Mouse (Mus musculus) heart, embryonic 11.5 days (tissue): ENCODE data around the gene Mctp1. TPM values are rescaled to one million over a fixed set of nuclear protein-coding genes. Genes with fewer than 3 reads are reported as not detected.

Experiments used
- ATAC-seq: fragments of 200-750 bp; cut with Nextera tagmentation; replicated peaks from 2 replicates; pipeline ENCODE4 v1.8.0; 2017; ENCODE audit warnings: moderate library complexity; ENCODE audit not compliant: insufficient number of reproducible peaks, low FRiP score, low TSS enrichment
- H3K27ac ChIP-seq: fragments of 300-500 bp; sonication (generic); 2 replicates; pipeline ENCODE4 v1.5.1; 2014; ENCODE audit warnings: mild to moderate bottlenecking, low read depth, low read length
- H3K27me3 ChIP-seq: fragments of 300-500 bp; sonication (generic); 2 replicates; pipeline ENCODE4 v1.6.1; 2014; ENCODE audit warnings: mild to moderate bottlenecking, low read length, mixed read lengths; ENCODE audit not compliant: control insufficient read depth, insufficient read depth
- H3K36me3 ChIP-seq: fragments of 300-500 bp; sonication (generic); 2 replicates; pipeline ENCODE4 v1.6.1; 2014; ENCODE audit warnings: mild to moderate bottlenecking, low read length, moderate library complexity, mixed read lengths; ENCODE audit not compliant: control insufficient read depth, insufficient read depth
- H3K4me1 ChIP-seq: fragments of 300-500 bp; sonication (generic); 2 replicates; pipeline ENCODE4 v1.6.1; 2014; ENCODE audit warnings: low read length; ENCODE audit not compliant: control insufficient read depth, insufficient read depth
- H3K4me2 ChIP-seq: fragments of 300-500 bp; sonication (generic); 2 replicates; pipeline ENCODE4 v1.6.1; 2014; ENCODE audit warnings: mild to moderate bottlenecking, moderate library complexity
- H3K4me3 ChIP-seq: fragments of 300-500 bp; sonication (generic); 2 replicates; pipeline ENCODE4 v1.5.1; 2014; ENCODE audit warnings: low read depth, low read length
- H3K9ac ChIP-seq: fragments of 300-500 bp; sonication (generic); 2 replicates; pipeline ENCODE4 v1.6.1; 2014; ENCODE audit warnings: mild to moderate bottlenecking, low read depth, low read length, moderate library complexity
- H3K9me3 ChIP-seq: fragments of 300-500 bp; sonication (generic); replicated peaks from 2 replicates; pipeline ENCODE4 v1.6.1; 2016; ENCODE audit warnings: low read length; ENCODE audit not compliant: control insufficient read depth
- WGBS: fragments of 180-500 bp; shearing (Covaris S2); extraction: QIAGEN DNeasy Blood & Tissue Kit; methylation state at CpG from one replicate; pipeline ENCODE4 v1.1.7; 2014; ENCODE audit not compliant: insufficient replicate concordance; 5-methylcytosine and 5-hydroxymethylcytosine counted together
- polyA plus RNA-seq: library from polyadenylated mRNA; unstranded; fragments of >200 nt; fragmentation: Nextera tagmentation; extraction: Ambion mirVana; gene quantifications from 2 replicates; pipeline ENCODE4 v1.2.1, GENCODE M21; 2014

Mctp1 gene
- polyA plus RNA-seq, 1 experiment from 2014 or later, result 0.37 TPM

DNA sequence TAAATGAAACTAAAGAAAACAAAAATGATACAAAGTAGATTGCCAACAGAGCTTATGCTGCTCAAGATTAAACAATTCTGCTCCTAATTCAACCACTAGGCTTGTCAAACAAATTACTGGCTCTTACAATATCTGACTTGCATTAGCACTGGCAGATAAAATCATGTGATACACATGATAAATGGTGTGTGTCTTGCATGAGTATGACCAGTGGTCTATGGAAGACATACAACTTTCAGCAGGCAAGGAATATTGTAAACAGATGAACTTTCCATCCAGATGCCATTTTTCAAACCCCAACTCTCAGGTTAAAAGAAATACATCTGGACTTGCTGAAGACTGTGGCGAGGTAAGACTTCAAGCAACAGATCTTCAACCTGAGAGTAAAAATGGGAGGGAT lies 619.3 kb downstream of the Mctp1 start:
- Histone ChIP-seq H3K4me2 (no peak overlapping the region), H3K27ac (no peak overlapping the region), H3K9me3 (no peaks in the 10 kb centered on the region), H3K4me1 (no peaks in the 10 kb centered on the region), H3K9ac (no peak overlapping the region), H3K36me3 (no peaks in the 10 kb centered on the region), H3K4me3 (no peak overlapping the region), H3K27me3 (no peaks in the 10 kb centered on the region)
- ATAC-seq, result no peak
- WGBS, result 63% methylated on average over 1 of the region's 1 CpGs

- ATAC-seq, result no peak
- H3K9me3 ChIP-seq, result no peaks in the 10 kb centered on the region
- no peaks in the 10 kb centered on the region for H3K36me3 ChIP-seq
- H3K27ac ChIP-seq, result no peak overlapping the region
- H3K4me2 ChIP-seq, result no peak overlapping the region
- H3K4me1 ChIP-seq, result no peaks in the 10 kb centered on the region
- no peaks in the 10 kb centered on the region for H3K27me3 ChIP-seq
- 73% methylated on average over 2 of the region's 2 CpGs for WGBS
- H3K4me3 ChIP-seq, result no peak overlapping the region
- no peak overlapping the region for H3K9ac ChIP-seq
Observed at GRCm38 (mm10) chr13:77018851-77019250, 634.5 kb downstream of the Mctp1 start.

DNA sequence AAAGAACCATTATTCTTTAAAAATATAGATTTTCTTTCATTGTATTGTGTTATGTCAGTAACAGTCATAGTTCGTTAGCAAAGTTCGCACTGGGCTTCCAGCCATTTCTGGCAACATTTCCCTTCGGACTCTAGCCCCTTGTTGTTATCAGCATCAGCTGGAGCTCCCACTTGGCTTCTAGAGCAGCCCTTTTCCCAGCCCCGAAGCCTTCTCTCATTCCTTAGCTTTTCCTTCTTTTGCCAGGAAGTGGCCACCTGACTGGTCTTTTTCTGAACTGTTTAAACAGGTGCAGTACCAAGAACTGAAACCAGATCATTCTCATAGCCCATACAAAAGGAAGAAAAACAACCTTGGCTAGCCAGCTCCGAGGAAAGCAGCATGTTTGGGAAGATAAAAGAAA lies 645.3 kb downstream of the Mctp1 start:
- H3K27ac ChIP-seq, result no peak overlapping the region
- H3K4me3 ChIP-seq, result no peak overlapping the region
- H3K27me3 ChIP-seq, result no peaks in the 10 kb centered on the region
- no peak for ATAC-seq
- H3K9me3 ChIP-seq, result no peaks in the 10 kb centered on the region
- H3K4me2 ChIP-seq, result peak overlapping the region; percentile 37
- H3K9ac ChIP-seq, result no peak overlapping the region
- WGBS, result 45% methylated on average over 5 of the region's 5 CpGs
- 0 out of 2 replicates have a peak, but pooled peaks cover 2% of the 10 kb centered on the region for H3K4me1 ChIP-seq
- no peaks in the 10 kb centered on the region for H3K36me3 ChIP-seq

- Histone ChIP-seq H3K36me3 (0 out of 2 replicates have a peak, but pooled peaks cover 2% of the 10 kb centered on the region), H3K27me3 (no peaks in the 10 kb centered on the region), H3K4me1 (no peaks in the 10 kb centered on the region), H3K4me3 (no peak overlapping the region), H3K4me2 (no peak overlapping the region), H3K9me3 (no peaks in the 10 kb centered on the region), H3K27ac (no peak overlapping the region), H3K9ac (no peak overlapping the region)
- WGBS, result 71% methylated on average over 1 of the region's 1 CpGs
- ATAC-seq, result no peak
Observed at GRCm38 (mm10) chr13:77043375-77043774, 659.0 kb downstream of the Mctp1 start.

DNA sequence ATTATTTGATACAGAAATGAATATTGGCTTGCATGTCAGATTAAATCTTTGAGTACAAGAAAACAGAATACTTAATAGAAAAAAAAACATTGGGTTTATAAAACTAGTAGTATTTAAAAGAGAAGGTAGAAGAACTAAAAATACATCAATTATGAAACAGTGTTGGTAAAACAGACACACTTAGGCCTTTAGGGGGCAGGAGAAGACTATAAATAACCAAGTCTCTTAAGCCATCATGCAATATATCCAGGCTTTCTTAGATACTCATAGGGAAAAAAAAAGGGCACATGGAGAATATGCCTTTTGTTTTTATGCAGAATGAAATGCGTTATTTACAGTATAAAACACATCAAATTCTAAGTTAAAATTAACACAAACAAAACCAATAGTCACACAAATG lies 661.0 kb downstream of the Mctp1 start:
- 83% methylated on average over 1 of the region's 1 CpGs for WGBS
- Histone ChIP-seq H3K4me3 (no peak overlapping the region), H3K4me2 (no peak overlapping the region), H3K4me1 (no peaks in the 10 kb centered on the region), H3K9ac (no peak overlapping the region), H3K27me3 (no peaks in the 10 kb centered on the region), H3K27ac (no peak overlapping the region), H3K36me3 (0 out of 2 replicates have a peak, but pooled peaks cover 2% of the 10 kb centered on the region), H3K9me3 (no peaks in the 10 kb centered on the region)
- no peak for ATAC-seq

- H3K4me3 ChIP-seq, result no peak overlapping the region
- H3K9ac ChIP-seq, result no peak overlapping the region
- 78% methylated on average over 10 of the region's 10 CpGs for WGBS
- no peaks in the 10 kb centered on the region for H3K9me3 ChIP-seq
- no peak overlapping the region for H3K4me2 ChIP-seq
- no peak overlapping the region for H3K27ac ChIP-seq
- 0 out of 2 replicates have a peak, but pooled peaks cover 2% of the 10 kb centered on the region for H3K36me3 ChIP-seq
- no peak for ATAC-seq
- H3K4me1 ChIP-seq, result no peaks in the 10 kb centered on the region
- H3K27me3 ChIP-seq, result no peaks in the 10 kb centered on the region
Observed at GRCm38 (mm10) chr13:77046416-77046815, 662.1 kb downstream of the Mctp1 start.

DNA sequence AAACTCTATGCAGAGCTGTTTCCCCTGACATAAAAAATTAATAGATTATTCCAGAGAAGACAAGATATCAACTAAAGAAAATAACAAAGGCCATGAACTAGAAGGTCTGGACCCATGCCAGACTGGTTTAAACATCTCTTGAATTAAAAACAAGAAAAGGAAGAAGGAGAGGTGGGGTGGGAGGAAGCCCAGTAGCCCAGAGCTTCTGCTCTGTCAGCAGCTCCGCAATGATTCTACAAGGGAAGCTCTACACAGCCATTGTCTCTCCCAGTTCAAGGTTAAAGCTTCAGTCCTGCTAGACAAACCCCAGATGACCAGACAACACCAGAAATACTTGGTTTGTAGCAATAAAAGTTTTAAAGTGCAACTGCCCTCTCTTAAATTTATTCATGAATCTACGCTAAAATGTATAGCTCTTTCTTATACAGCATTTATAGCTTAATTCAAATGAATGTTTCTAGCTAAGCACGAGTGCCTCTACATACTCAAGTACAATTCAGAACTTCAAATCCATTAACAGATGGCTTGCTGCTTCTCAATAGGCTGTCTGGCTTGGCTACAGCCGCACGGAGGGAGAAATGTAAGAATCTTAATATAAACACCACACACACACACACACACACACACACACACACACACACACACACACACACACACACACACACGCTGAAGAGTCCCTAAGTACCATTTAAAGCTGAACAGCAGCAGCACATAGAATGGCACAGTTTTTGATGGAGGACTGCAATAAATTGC lies 663.0 kb downstream of the Mctp1 start:
- Histone ChIP-seq H3K9ac (no peak overlapping the region), H3K27ac (no peak overlapping the region), H3K27me3 (no peaks in the 10 kb centered on the region), H3K36me3 (0 out of 2 replicates have a peak, but pooled peaks cover 2% of the 10 kb centered on the region), H3K4me3 (no peak overlapping the region), H3K4me2 (no peak overlapping the region), H3K4me1 (no peaks in the 10 kb centered on the region), H3K9me3 (no peaks in the 10 kb centered on the region)
- ATAC-seq, result no peak
- 87% methylated on average over 6 of the region's 6 CpGs for WGBS

DNA sequence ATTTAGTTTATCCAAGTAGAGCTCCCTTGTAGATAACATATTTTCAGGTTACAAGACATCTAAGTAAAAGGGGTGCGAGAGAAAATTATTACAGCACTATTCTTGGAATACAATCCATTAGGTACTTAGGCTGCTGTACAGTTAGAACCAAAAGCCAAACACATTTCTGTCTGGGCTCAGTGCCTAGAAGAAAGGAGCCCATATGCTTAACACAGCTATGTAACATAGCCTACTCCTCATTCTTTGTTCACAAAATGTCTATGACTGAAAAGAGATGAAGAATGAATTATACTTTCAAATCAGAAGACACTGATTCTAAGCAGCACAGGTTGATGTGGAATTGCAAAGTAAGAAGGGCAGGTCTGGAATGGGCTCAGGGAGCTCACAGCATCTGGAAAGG lies 664.1 kb downstream of the Mctp1 start:
- Histone ChIP-seq H3K27ac (no peak overlapping the region), H3K9ac (no peak overlapping the region), H3K4me3 (no peak overlapping the region), H3K4me2 (no peak overlapping the region), H3K9me3 (no peaks in the 10 kb centered on the region), H3K4me1 (no peaks in the 10 kb centered on the region), H3K27me3 (no peaks in the 10 kb centered on the region), H3K36me3 (0 out of 2 replicates have a peak, but pooled peaks cover 2% of the 10 kb centered on the region)
- WGBS, result 90% methylated on average over 1 of the region's 1 CpGs
- no peak for ATAC-seq

- Histone ChIP-seq H3K27me3 (no peaks in the 10 kb centered on the region), H3K36me3 (0 out of 2 replicates have a peak, but pooled peaks cover 2% of the 10 kb centered on the region)
- ATAC-seq, result no peak
Observed at GRCm38 (mm10) chr13:77049736-77050135, 665.4 kb downstream of the Mctp1 start.

More at GRCm38 (mm10) chr13:77049736-77050135, 665.4 kb downstream of the Mctp1 start:
- H3K9me3 ChIP-seq, result no peaks in the 10 kb centered on the region
- no peak overlapping the region for H3K27ac ChIP-seq
- 89% methylated on average over 3 of the region's 3 CpGs for WGBS
- no peak overlapping the region for H3K9ac ChIP-seq
- no peaks in the 10 kb centered on the region for H3K4me1 ChIP-seq
- no peak overlapping the region for H3K4me3 ChIP-seq
- H3K4me2 ChIP-seq, result no peak overlapping the region
